Mouse (Mus musculus): ENCODE measurements at regions not wholly inside any gene's neighbourhood (a gene's known extent, or its start where the extent isn't known, plus 50 kb on each side); places are given as distances from the start of the nearest gene placed in this dataset.

- no peak for TF ChIP-seq CTCF (IDR thresholded peaks at IDR 0.05; ENCODE audit: borderline replicate concordance, insufficient read depth, low read depth, low read length)
- no peak for TF ChIP-seq POLR2A (IDR thresholded peaks at IDR 0.05; ENCODE audit: borderline replicate concordance, insufficient read depth, low read length)
Measured at GRCm38 (mm10) chr16:51722682-51723081, 308.3 kb upstream of the Cblb start.

Data from cerebellum, adult 2 months (tissue).